Mouse (Mus musculus) limb, embryonic 15.5 days (tissue): ENCODE measurements around the gene Rbck1. TPM values are rescaled to one million over a fixed set of nuclear protein-coding genes. Genes with fewer than 3 reads are reported as not detected.

Experiments used
- ATAC-seq: fragments of 200-750 bp; cut with Nextera tagmentation; 2 replicates; pipeline ENCODE4 v1.8.0; 2017; ENCODE audit warnings: low read depth, moderate TSS enrichment; ENCODE audit not compliant: insufficient number of reproducible peaks, low FRiP score, low TSS enrichment
- H3K27ac ChIP-seq: fragments of 300-500 bp; sonication (generic); 2 replicates; pipeline ENCODE4 v1.5.1; 2015; ENCODE audit warnings: moderate library complexity, mild to moderate bottlenecking, inconsistent platforms
- H3K27me3 ChIP-seq: fragments of 300-500 bp; sonication (generic); 2 replicates; pipeline ENCODE4 v1.6.1; 2015; ENCODE audit warnings: inconsistent platforms
- H3K36me3 ChIP-seq: fragments of 300-500 bp; sonication (generic); 2 replicates; pipeline ENCODE4 v1.6.1; 2015; ENCODE audit warnings: inconsistent platforms
- H3K4me1 ChIP-seq: fragments of 300-500 bp; sonication (generic); 2 replicates; pipeline ENCODE4 v1.6.1; 2015; ENCODE audit warnings: inconsistent platforms
- H3K4me2 ChIP-seq: fragments of 300-500 bp; sonication (generic); 2 replicates; pipeline ENCODE4 v1.6.1; 2015; ENCODE audit warnings: mild to moderate bottlenecking, inconsistent platforms
- H3K4me3 ChIP-seq: fragments of 300-500 bp; sonication (generic); 2 replicates; pipeline ENCODE4 v1.5.1; 2015; ENCODE audit warnings: mild to moderate bottlenecking, inconsistent platforms
- H3K9ac ChIP-seq: fragments of 300-500 bp; sonication (generic); 2 replicates; pipeline ENCODE4 v1.6.1; 2015; ENCODE audit warnings: inconsistent platforms
- H3K9me3 ChIP-seq: fragments of 300-500 bp; sonication (generic); 2 replicates; pipeline ENCODE4 v1.6.1; 2016; ENCODE audit warnings: inconsistent platforms
- WGBS: fragments of 180-500 bp; shearing (Covaris S2); methylation state at CpG from one replicate; pipeline ENCODE4 v1.1.7; 2015; 5-methylcytosine and 5-hydroxymethylcytosine counted together
- polyA plus RNA-seq: library from polyadenylated mRNA; unstranded; fragments of >200 nt; fragmentation: Nextera tagmentation; extraction: Ambion mirVana; gene quantifications from 2 replicates; pipeline ENCODE4 v1.2.1, GENCODE M21; 2015

Gene Rbck1
- polyA plus RNA-seq = 86.3 and 91.7 TPM in 2 replicates

DNA sequence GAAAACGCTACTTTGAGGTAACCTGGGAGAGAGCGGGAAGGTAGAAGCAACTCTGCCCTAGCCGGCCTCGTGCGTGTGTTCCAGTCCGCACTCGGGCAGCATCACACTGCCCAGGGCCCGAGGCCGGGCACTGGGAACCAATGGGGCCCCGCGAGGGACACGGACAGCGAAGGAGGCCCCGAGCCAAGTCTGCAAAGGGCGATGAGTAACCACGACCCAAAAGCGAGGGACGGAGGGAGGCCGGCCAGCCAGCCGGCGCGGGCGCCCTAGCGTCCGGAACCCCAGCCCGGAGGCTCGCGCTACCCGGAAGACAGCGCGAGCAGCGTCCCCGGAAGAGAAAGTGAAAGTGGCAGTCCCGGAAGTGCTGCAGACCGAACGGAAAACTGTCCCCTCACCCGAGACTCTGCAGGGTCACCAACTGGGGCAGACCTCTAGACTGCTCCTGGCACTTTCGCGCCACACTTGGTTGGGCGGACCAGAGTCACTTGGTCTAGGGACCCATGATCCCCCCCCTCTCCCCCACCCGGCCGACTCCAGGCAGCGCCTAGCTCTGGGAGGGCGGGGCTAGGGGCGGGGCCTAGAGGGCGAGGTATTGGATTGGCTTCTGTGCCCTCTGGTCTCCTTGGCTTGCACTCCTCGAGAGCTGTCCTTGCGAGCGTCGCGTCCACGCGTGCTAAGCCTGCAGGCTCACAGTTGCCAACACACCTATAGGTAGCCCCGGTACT, at the start of gene Rbck1:
Gene Rbck1 (minus strand): TSS at position 553 of the 725 bp plus-strand sequence.
- Histone ChIP-seq H3K9me3 (no peaks in the 10 kb centered on the region), H3K9ac (peak within 1 kb of the TSS; percentile 90), H3K27ac (peak within 1 kb of the TSS; percentile 92), H3K4me3 (peak within 1 kb of the TSS; percentile 93), H3K36me3 (peaks cover 20% of the 10 kb centered on the region), H3K4me1 (peaks cover 9% of the 10 kb centered on the region), H3K4me2 (peak within 1 kb of the TSS; percentile 68), H3K27me3 (no peaks in the 10 kb centered on the region)
- peak; percentile 93 for ATAC-seq
- under 1% methylated on average over 54 of the region's 54 CpGs for WGBS

GRCm38 (mm10) chr2:152376345-152376741, 43.9 kb upstream of the Rbck1 start, which contains the start of gene Nrsn2:
Nrsn2 (minus strand) TSS chr2:152376638.
- peak within 1 kb of the TSS; percentile 32 for H3K4me2 ChIP-seq
- H3K9me3 ChIP-seq = no peaks in the 10 kb centered on the region
- H3K36me3 ChIP-seq = no peaks in the 10 kb centered on the region
- peak within 1 kb of the TSS; percentile 16 for H3K4me3 ChIP-seq
- no peak within 1 kb of the TSS for H3K9ac ChIP-seq
- H3K4me1 ChIP-seq = peaks cover 14% of the 10 kb centered on the region
- no peak within 1 kb of the TSS for H3K27ac ChIP-seq
- H3K27me3 ChIP-seq = peaks cover 23% of the 10 kb centered on the region
- no peak for ATAC-seq
- 1% methylated on average over 11 of the region's 16 CpGs for WGBS

DNA sequence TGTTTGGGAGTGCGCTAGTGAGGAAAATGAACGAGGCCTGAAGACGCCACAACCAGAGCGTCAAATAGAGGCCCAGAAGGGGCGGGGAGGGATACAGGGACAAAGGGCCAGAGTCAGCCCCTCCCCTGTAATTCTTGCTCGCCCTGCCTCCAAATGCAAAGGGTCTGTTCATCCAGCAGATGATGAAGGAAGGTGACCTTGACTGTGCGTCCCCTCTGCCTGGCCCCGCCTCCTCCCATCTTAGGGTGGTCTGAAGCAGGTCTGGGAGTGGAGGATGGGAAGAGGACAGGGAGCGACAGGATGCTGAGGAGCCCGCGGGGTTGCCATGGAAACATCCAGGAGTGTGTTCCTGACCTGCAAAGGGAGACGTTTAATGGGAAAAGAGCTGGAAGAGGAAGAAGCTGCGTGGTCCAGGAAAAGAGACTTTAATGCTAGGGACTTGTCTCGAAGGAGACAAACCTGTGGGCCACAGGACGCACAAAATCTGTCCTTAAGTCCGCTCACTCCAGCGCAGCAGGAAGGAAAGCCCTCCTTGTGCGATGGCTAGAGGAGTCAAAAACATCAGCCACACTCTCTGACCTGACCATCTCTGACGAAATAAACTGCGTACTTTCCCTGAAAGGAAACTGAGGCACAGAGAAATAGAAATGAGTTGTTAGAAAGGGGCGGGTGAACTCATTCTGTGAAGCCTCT, 43.3 kb upstream of the Rbck1 start:
- peaks cover 23% of the 10 kb centered on the region for H3K27me3 ChIP-seq
- H3K4me1 ChIP-seq = peaks cover 14% of the 10 kb centered on the region
- no peak overlapping the region for H3K9ac ChIP-seq
- H3K36me3 ChIP-seq = no peaks in the 10 kb centered on the region
- 0 out of 2 replicates have a peak overlapping the region, but pooled peaks have one; percentile 16 for H3K4me3 ChIP-seq
- no peak overlapping the region for H3K27ac ChIP-seq
- ATAC-seq = no peak
- H3K9me3 ChIP-seq = no peaks in the 10 kb centered on the region
- WGBS = 10% methylated on average over 21 of the region's 21 CpGs
- H3K4me2 ChIP-seq = peak overlapping the region; percentile 32

DNA sequence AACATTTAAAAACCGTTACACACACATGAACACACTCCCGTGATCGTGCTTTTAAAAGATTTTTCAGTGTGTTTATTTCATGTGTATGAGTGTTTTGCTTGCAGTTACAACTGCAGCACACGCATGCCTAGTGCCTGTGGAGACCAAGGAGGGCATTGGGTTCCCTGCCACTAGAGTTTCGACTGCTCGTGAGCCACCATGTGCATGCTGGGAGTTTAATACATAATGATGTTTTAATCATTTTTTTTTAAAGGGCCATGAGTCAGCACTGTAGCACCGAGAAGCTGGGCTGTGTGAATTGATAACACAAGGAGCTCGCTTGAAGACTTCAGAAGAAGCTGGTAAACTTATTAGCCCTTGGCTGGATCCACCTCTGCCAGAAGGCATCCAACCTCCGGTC, 41.1 kb upstream of the Rbck1 start:
- H3K4me1 ChIP-seq = peaks cover 15% of the 10 kb centered on the region
- H3K9me3 ChIP-seq = no peaks in the 10 kb centered on the region
- no peaks in the 10 kb centered on the region for H3K36me3 ChIP-seq
- no peak overlapping the region for H3K4me3 ChIP-seq
- H3K27ac ChIP-seq = no peak overlapping the region
- ATAC-seq = no peak
- peaks cover 27% of the 10 kb centered on the region for H3K27me3 ChIP-seq
- H3K4me2 ChIP-seq = no peak overlapping the region
- WGBS = 69% methylated on average over 9 of the region's 9 CpGs
- H3K9ac ChIP-seq = no peak overlapping the region

DNA sequence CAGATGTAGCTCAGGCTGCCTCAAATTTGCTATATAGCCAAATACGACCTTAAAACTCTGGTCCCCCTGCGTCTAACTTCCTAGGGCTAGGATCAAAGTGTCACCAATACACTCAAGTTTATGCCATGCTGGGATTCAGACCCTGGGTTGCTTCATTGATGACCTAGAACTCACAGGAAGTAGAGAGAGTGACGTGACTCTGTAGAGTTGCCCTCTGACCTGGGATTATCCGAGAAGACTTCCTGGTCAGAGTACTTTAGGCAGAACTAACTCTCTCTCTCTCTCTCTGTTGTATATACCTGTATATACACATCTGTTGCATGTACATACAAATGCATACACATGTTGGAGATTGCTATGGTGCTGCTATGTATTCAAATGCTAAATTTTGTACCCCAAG, 40.2 kb upstream of the Rbck1 start:
- H3K9me3 ChIP-seq = no peaks in the 10 kb centered on the region
- H3K36me3 ChIP-seq = no peaks in the 10 kb centered on the region
- no peak overlapping the region for H3K9ac ChIP-seq
- no peak overlapping the region for H3K4me2 ChIP-seq
- H3K4me3 ChIP-seq = no peak overlapping the region
- ATAC-seq = no peak
- H3K4me1 ChIP-seq = peaks cover 16% of the 10 kb centered on the region
- H3K27ac ChIP-seq = no peak overlapping the region
- H3K27me3 ChIP-seq = peaks cover 27% of the 10 kb centered on the region
- WGBS = 56% methylated on average over 4 of the region's 4 CpGs

GRCm38 (mm10) chr2:152372104-152372503, 39.7 kb upstream of the Rbck1 start:
- Histone ChIP-seq H3K4me3 (no peak overlapping the region), H3K4me2 (no peak overlapping the region), H3K36me3 (no peaks in the 10 kb centered on the region), H3K9me3 (no peaks in the 10 kb centered on the region), H3K27ac (no peak overlapping the region), H3K4me1 (peaks cover 16% of the 10 kb centered on the region), H3K9ac (no peak overlapping the region), H3K27me3 (peaks cover 26% of the 10 kb centered on the region)
- ATAC-seq = no peak
- 80% methylated on average over 7 of the region's 7 CpGs for whole genome bisulfite sequencing

DNA sequence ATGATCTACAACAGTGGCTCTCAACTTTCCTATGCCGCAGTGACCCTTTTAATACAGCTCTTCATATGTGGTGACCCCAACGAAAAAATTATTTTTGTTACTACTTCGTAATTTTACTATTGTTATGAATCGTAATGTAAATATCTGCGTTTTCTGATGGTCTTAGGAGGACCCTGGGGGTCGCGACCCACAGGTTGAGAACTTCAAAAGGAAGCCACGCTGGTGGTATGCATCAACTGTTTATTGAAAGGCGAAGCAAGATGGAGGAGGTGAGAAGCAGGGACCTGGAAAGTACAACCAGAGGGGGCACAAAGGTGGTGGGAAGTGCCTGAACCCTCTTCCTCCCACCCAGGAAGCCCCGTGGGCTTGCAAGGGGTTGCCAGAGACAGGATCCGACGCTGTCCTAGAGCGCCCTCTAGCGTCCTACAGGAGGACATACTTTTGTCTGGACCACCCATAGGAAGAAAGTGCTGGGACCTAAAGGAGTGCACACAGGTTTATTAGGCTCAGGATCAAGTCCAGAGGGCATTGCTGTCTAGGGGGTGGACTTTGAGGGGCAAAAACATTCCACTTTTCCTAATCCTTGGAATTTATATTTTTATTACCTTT, 36.2 kb upstream of the Rbck1 start:
- no peak for ATAC-seq
- Histone ChIP-seq H3K9ac (no peak overlapping the region), H3K27ac (no peak overlapping the region), H3K4me2 (0 out of 2 replicates have a peak overlapping the region, but pooled peaks have one; percentile 25), H3K4me1 (peaks cover 6% of the 10 kb centered on the region; the same call in 1 of the 2 replicates), H3K9me3 (no peaks in the 10 kb centered on the region), H3K27me3 (0 out of 2 replicates have a peak, but pooled peaks cover 4% of the 10 kb centered on the region), H3K4me3 (no peak overlapping the region), H3K36me3 (no peaks in the 10 kb centered on the region)
- WGBS = 31% methylated on average over 14 of the region's 14 CpGs

GRCm38 (mm10) chr2:152367917-152368316, 35.5 kb upstream of the Rbck1 start:
- Histone ChIP-seq H3K9ac (no peak overlapping the region), H3K27ac (no peak overlapping the region), H3K4me1 (peaks cover 9% of the 10 kb centered on the region; the same call in 1 of the 2 replicates), H3K9me3 (no peaks in the 10 kb centered on the region), H3K36me3 (no peaks in the 10 kb centered on the region), H3K4me3 (no peak overlapping the region), H3K4me2 (no peak overlapping the region), H3K27me3 (0 out of 2 replicates have a peak, but pooled peaks cover 4% of the 10 kb centered on the region)
- WGBS = 68% methylated on average over 5 of the region's 5 CpGs
- no peak for ATAC-seq

DNA sequence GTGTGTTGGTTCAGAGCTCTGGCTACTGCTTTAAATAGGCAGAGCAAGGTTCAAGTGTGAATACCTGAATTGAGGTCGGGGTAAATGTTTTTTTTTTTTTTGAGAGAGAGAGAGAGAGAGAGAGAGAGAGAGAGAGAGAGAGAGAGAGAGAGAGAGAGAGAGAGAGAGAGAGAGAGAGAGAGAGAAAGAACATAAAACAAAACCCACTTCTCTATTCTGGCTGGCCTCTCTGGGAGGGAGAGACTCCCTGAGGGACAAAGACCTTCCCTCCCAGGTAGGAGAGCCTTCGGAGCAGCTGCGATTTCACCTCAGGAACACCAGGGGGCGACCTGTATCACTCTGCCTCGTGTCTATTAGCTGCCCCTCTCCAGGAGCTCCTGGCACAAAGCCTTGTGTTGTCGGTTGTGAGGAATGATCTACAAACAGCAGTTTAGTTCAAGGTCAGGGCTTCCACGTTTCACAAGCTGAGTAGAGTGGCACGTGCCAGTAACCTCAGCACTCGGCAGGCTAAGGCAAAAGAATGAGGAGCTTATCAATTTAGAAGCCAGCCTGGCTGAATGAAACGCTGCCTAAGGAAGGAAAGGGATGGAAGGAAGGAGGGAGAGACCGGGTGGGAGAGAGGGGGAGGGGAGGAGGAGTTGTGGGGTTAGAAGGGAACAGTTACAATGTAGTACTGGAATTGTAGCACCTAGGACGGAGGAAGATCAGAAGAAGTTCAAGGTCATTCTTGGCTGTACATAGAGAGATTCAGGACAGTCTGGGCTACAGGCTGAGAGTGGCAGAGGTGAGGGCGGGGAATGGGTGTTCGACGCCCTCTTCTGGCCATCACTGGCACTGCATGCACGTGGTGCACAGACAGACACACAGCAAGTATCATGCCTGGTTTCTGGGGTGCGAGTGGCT, 31.0 kb upstream of the Rbck1 start:
- Histone ChIP-seq H3K4me1 (peaks cover 7% of the 10 kb centered on the region; the same call in 1 of the 2 replicates), H3K36me3 (no peaks in the 10 kb centered on the region), H3K27me3 (no peaks in the 10 kb centered on the region), H3K27ac (no peak overlapping the region), H3K4me2 (peak overlapping the region; percentile 47), H3K9ac (no peak overlapping the region), H3K4me3 (peak overlapping the region; percentile 23), H3K9me3 (no peaks in the 10 kb centered on the region)
- WGBS = 10% methylated on average over 17 of the region's 17 CpGs
- ATAC-seq = peak; percentile 36; the same call in 1 of the 2 replicates

- ATAC-seq = no peak
- H3K4me1 ChIP-seq = peaks cover 7% of the 10 kb centered on the region; the same call in 1 of the 2 replicates
- H3K9ac ChIP-seq = no peak overlapping the region
- no peaks in the 10 kb centered on the region for H3K27me3 ChIP-seq
- H3K36me3 ChIP-seq = no peaks in the 10 kb centered on the region
- H3K4me2 ChIP-seq = no peak overlapping the region
- H3K4me3 ChIP-seq = no peak overlapping the region
- 86% methylated on average over 8 of the region's 8 CpGs for WGBS
- H3K27ac ChIP-seq = no peak overlapping the region
- H3K9me3 ChIP-seq = no peaks in the 10 kb centered on the region
Measured at GRCm38 (mm10) chr2:152361193-152361592, 28.7 kb upstream of the Rbck1 start.

DNA sequence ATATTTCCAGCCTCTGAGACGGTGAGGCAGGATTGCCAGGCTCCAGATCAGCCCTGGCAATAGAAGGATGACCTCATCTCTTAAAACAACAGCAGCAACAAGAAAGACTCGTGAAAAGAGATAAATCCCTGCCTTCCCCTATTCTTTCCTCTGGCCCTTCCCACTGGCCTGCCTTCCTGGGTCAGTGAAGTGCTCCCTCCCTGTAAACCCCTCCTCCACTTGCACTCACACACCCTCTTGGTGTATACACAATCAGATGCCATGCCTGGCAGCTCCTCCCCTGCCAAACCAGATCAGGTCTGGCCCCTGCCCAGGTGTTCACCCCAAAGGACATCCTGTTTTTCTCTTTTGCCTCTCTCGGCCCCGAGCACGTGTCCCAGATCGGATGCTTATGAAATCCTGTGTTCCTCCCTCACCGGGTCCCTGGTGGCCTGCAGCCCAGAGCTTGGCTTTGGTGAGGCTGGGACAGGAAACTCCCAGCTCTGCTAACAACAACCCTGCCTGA, 27.9 kb upstream of the Rbck1 start:
- Histone ChIP-seq H3K4me2 (no peak overlapping the region), H3K36me3 (no peaks in the 10 kb centered on the region), H3K27me3 (no peaks in the 10 kb centered on the region), H3K4me1 (peaks cover 7% of the 10 kb centered on the region; the same call in 1 of the 2 replicates), H3K4me3 (no peak overlapping the region), H3K9me3 (no peaks in the 10 kb centered on the region), H3K27ac (no peak overlapping the region), H3K9ac (no peak overlapping the region)
- ATAC-seq = no peak
- 33% methylated on average over 7 of the region's 7 CpGs for WGBS
